Mouse (Mus musculus) mouse embryonic stem cell (cell line): Measurements from ENCODE around the gene Myh8.

Experiments used
- in situ Hi-C, 2 experiments: fragments of 300-500 bp; cut with MboI; formaldehyde crosslinking; loops; 1 replicate in 1 of 2; 3 replicates in 1 of 2; pipeline ENCODE4 v1.14.3; 2019 to 2020; ENCODE audit warnings: low sequenced_read_pairs in 2 of 2, low pct_unique_long_range_greater_than_20kb in 1 of 2, mixed read lengths in 1 of 2; ENCODE audit not compliant: unreplicated experiment in 1 of 2

Gene Myh8

GRCm38 (mm10) chr11:67276601-67277174, at the start of gene Myh8:
Myh8 (plus strand) TSS chr11:67277124.
- in situ Hi-C loops = no loop called here

- in situ Hi-C loops = no loop called here
Observed at GRCm38 (mm10) chr11:67228731-67229130, 48.2 kb upstream of the Myh8 start.

DNA sequence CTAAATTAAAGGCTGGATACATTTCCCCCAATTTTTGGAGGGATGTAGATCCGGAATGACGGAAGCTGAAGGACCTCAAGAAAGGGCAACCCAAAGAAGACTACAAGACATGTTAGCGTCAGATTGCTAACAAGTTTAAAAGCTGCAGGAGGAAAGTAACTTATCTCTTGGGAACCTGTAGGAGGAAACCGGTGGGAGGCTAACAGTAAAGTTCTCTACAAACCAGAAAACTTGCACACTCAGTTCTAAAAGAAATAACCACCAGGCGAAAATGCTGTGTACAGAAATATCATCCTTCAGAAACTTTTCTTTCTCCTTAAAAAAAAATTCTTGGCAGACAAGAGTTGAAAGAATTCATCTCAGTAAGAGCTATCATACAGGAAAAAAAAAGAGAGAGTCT, 47.8 kb upstream of the Myh8 start:
- in situ Hi-C loops = no loop called here

- in situ Hi-C loops = no loop called here
Observed at GRCm38 (mm10) chr11:67229946-67230345, 47.0 kb upstream of the Myh8 start.

DNA sequence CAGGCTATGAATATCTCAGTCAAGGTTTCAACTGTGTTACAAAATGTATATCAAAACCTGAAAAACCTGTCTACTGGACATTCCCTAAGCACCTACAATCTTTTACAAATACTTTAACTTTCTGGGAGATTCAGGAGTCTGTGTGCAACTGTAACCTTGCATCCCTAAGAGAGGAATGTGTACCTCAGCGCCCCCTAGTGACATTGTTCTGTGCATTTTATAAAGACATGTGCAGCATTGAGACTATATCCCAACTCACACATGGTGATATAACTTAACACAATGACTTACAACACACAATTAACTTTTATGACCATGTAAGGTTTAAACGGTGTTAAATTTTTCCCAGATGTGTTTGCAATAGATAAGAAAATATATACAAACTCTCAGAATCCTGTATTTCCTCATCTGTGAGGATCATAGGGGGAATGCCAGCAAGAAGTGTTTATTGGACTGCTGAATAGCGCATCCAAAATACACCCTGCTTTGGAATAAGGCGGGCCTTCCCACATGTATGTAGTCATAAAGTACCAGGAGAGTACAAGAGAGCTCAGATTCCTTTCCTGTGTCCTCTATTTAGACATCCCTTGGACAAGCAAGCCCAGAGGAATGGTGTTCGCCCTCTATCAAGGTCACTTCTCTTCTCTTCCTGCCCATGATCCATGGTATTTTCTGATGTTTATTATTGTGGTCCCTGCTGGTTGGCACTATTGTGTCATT, 41.1 kb upstream of the Myh8 start:
- in situ Hi-C loops = no loop called here

DNA sequence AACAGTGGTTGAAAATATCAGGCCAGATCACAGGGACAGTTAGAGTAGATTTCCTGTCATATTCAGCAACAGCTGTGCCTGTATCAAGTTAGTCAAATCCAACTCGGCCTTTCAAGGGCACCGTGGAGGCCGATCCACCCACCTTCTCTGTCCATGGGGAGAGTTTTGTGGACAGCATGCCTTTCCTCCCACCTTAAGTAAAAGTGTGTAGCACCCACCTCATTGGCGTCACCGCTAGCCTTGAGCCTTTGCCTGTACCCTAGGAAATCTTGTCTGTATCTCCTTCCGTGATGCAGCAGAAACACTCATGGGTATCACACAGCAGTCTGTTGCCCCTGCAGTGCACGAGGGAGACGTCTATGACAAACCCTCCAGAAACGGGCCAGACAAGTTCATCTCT, 40.1 kb upstream of the Myh8 start:
- in situ Hi-C loops = no loop called here

DNA sequence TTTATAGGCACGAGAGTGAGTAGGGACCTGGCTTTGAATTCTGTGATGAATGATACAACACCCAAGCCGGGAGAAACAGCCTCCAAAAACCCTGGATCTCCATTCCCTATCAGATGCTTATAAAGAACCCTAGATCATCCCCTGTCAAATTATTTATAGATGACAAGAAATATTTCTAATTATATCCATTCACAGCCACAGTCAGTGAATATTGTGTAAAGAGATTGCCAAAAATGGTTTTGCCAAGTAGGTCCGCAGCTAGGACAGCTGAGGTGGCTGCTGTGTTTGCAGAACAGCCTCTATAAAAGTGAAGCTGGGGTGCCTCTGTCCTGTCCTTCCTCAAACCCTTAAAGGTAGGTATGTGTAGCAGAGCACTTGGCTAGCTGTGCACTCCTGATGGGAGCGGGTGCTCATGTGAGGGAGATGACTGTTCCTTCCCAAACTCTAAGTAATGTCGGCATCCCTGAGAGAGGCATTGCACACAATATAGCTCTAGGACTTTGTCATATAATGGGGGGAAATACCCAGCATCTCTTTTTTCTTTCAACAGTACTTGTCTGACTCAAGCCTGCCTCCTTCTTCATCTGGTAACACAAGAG, 39.3 kb upstream of the Myh8 start, which contains the start of gene Myh4:
TSS of gene Myh4 (plus strand) at position 549 of the 599 bp plus-strand sequence.
- in situ Hi-C loops = no loop called here

DNA sequence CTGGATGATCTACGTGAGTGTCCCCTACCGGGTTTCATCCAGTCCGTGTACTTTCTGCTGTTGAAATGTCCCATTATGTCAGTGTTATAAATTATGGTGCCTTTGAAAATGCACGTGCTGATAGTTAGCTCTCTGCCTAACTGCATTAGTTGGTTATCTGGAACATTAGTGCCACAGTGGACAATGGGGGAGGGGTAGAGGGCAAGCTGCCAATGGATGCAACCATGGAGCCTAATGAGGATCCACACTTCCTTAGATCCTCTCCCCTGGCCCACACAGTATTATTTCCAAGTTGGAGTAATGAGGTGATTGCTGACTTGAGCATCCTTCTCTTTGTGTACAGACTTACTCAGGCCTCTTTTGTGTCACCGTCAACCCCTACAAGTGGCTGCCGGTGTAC, 35.9 kb upstream of the Myh8 start:
- in situ Hi-C loops = no loop called here

DNA sequence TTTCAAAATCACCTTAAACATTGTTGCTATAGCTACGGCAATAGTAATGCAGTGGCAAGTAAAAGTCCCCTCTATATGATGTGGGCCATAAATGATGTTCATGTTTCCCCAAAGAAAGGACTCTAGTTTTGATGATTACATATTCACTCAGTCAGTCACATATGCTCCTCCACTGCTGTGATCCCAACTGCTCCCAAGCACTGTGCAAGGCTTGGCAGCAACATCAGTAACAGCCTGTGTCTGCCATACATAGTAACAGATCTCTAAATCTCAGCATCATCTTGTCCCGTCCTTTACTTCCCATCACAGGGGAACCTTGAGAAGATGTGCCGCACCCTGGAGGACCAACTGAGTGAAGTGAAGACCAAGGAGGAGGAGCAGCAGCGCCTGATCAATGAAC, 23.2 kb upstream of the Myh8 start:
- in situ Hi-C loops = no loop called here

DNA sequence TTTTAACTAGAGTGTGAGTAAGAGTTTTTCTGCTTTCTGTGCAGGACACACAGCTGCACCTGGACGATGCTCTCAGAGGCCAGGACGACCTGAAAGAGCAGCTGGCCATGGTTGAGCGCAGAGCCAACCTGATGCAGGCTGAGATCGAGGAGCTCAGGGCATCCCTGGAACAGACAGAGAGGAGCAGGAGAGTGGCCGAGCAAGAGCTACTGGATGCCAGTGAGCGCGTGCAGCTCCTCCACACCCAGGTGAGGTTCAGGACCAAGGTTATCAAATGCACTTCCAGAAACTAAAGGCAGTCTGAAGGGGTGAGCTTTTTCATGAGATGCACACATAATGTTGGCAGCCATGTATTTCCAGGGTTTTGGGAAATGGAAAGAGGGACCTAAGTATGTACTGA, 19.9 kb upstream of the Myh8 start:
- in situ Hi-C loops = no loop called here

GRCm38 (mm10) chr11:67260956-67261355, 16.0 kb upstream of the Myh8 start:
- in situ Hi-C loops = no loop called here

GRCm38 (mm10) chr11:67293440-67293839, 16.5 kb downstream of the Myh8 start:
- in situ Hi-C loops = no loop called here

- in situ Hi-C loops = no loop called here
Observed at GRCm38 (mm10) chr11:67313733-67314452, 37.0 kb downstream of the Myh8 start.

DNA sequence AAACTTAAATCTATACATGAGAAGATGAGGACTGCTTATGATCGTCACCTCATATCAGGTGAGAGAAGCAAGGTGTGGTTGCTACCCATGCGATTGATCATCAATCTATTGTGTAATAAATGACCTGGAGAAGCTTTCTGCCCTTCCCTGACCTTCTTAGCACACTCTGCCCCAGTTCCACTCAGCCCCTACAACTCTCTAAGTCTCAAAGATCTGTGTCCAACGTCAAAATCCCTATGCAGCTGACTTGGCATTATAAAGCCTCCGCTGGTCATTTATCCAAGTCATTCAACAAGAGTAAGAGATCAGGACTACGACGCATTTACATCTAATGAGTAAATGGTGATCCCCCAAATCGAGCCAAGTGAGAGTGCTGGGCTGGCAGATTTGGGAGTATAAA, 44.4 kb downstream of the Myh8 start, which contains the start of gene Myh13:
TSS of gene Myh13 (plus strand) at position 301 of the 400 bp plus-strand sequence.
- in situ Hi-C loops = no loop called here

- in situ Hi-C loops = no loop called here
Observed at GRCm38 (mm10) chr11:67326536-67326935, 49.6 kb downstream of the Myh8 start.

- in situ Hi-C loops = loop anchor here in 1 of 2 experiments (10.0 kb wide), 1 partner anchor 320 kb away; the partner anchor contains the start of gene Tmem220
Observed at GRCm38 (mm10) chr11:67344556-67344955, 67.6 kb downstream of the Myh8 start.

DNA sequence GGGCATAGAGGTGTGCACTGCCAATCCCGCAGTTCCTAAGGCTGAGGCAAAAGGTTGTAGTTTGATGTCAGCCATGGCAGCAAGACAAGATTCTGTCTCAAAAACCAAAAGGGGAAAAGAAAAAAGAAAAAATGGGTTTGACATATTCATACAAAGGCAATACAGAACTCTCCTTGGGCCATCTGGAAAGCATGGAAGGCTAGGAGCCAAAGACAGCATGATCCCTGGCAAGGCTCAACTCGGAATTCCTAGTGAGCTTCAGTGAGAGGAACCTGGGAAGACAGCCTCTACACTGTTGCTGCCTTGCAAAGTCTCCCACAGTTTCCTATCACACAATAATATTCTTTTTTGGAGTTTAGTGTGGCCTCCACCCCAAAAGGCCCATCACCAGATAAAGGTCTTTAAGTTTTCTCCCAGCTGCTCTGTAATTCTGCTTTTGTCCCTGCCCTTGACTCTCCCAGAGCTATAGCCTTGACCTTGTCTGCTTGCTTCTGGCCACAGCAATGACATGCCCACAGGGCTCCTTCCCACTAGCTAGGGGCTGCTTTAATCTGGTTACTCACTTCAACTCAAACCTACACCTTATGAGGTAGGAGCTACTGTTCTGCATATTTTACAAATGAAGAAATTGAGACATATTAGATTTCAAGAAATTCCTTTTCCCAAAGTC, 68.4 kb downstream of the Myh8 start:
- in situ Hi-C loops = loop anchor here in 1 of 2 experiments (5.0 to 10.0 kb wide), 2 partner anchors 233 to 321 kb away; partner anchors contain the start of gene Tmem220

DNA sequence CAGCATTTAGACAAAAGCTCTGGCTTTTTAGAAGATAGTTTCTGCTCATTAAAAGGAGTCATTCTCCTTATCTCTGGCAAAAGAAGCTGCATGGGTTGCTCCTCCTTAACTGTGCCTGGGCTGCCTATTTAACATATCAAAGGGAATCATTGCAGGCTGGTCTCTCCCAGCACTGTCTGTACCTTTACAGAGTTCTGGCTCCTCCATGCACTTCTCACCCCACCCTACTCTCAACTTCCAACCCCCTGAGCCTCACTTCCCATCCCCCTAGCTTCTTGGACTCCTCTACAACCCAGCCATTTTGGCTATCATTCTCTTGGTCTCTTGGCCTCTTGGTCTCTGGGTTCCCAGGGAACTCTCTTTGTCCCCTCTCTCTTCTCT, 68.9 kb downstream of the Myh8 start:
- in situ Hi-C loops = loop anchor here in 1 of 2 experiments (5.0 to 10.0 kb wide), 2 partner anchors 234 to 321 kb away; partner anchors contain the start of gene Tmem220
